Mouse (Mus musculus) gonadal fat pad, adult 2 months (tissue): ENCODE data around the gene Gm4353. TPM values are rescaled to one million over a fixed set of nuclear protein-coding genes. Genes with fewer than 3 reads are reported as not detected.
A peak's percentile ranks its signal among the peaks of the same experiment; 100 is the strongest.
"Not testable (repeated sequence)": the region's sequence is repeated elsewhere in the genome, so short reads cannot be mapped to it uniquely, and the experiment has no call there.

Experiments
- DNase-seq: peaks from one replicate; pipeline ENCODE4 v3.0.0-alpha.2; 2012; ENCODE audit warnings: low read depth
- polyA plus RNA-seq: library from polyadenylated mRNA; depleted of rRNA; stranded (reverse); fragments of >200 nt; gene quantifications from 2 replicates; pipeline ENCODE4 v1.2.3, GENCODE M21; 2012; rRNA removed

Gene Gm4353
- 0.81 and 1.4 TPM in 2 replicates for polyA plus RNA-seq

DNA sequence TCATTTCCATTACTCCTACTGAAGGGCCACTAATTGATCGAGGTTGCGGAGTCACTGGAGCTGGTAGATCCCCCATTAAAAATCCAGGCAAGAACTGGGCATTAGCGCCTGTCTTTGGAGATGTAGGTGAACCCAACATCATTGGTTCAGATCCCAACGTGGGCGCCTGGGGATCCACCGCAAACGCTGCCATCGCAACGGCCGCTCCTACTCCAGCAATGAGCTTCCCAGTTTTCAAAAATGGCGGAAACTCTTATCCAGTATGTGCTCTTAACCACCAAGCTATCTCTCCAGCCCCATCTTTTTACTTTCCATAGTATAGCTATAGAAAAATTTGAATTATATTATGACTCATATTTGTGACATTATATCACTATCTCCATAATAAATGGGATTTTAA, at the start of gene Gm4353:
TSS of gene Gm4353 (minus strand) at position 270 of the 400 bp plus-strand sequence.
- not testable (repeated sequence) for DNase-seq

DNA sequence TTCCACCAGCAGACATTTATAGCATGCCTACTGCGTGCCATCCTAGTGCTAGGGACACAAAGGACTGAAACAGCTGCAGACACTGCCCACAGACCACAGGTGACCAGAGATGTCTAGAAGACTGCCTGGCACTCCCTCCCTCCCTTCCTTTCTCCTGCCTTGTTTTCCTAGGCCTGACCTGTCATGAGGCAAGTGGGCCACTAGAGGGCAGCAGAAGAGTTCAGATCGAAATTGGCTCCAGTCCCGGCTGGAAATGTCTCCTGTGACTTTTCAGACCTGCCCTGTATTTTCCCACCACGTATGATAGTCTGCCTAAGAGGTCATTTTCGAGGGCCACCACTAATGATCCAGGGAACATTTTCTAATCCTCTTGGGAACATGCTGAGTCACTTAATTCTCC, 47.6 kb upstream of the Gm4353 start:
- peak; percentile 26 for DNase-seq

DNA sequence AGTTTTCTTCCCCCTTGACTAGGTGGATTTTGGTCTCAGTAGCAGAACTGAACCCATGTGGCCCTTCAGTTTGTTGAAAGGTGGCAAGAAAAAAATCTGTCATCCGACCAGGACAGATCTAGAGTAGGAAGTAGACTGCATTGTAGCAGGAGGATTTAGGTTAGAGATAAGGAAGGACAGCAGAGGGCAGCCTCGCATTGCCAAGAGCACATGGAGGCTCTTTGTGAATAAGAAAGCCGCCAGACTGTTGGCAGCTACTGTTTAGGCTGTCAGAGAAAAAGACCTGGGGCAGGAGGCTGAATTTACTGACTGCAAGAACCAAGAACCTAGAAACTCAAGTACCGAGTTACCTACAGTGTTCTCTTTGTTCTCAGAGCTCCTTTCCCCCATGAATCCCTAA, 47.0 kb upstream of the Gm4353 start:
- no peak for DNase-seq

DNA sequence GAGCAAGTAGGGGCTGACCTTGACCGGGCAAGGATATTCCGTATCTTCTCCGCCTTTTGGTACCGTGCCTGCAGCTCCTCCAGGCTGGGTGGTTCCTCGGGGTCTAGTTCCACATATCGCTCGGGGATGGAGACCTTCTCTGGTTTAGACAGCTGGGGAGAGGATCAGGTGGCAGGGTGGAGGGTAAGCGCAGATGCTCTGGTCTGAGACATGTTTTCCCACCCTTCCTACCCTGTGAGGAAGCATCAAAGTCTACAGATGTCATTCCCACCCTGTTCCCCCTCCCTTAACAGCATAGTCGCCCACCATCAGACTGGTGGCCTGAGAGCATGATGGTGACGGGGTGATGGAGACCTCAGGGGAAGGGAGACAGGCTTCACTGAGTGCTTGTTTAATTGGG, 44.9 kb upstream of the Gm4353 start:
- DNase-seq = no peak

DNA sequence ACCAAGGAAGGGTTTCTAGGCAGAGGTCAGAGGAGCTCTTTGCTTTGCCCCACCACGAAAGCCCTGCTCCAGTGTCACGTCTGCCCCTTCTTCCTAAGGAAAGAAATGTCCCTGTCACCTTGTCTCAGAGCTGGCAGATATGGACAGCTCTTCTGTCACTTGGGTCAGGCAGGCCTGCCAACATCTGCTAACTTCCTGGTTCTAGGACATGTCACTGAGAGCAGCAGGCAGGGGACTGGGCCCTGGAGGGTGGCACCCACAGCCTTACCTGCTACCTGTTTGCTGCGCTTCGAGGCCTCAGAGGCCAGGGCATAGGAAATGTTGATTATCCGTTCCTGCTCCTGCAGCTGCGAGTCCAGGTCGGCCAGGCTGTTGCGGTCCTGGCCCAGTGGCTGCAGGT, 43.9 kb upstream of the Gm4353 start:
- no peak for DNase-seq

DNA sequence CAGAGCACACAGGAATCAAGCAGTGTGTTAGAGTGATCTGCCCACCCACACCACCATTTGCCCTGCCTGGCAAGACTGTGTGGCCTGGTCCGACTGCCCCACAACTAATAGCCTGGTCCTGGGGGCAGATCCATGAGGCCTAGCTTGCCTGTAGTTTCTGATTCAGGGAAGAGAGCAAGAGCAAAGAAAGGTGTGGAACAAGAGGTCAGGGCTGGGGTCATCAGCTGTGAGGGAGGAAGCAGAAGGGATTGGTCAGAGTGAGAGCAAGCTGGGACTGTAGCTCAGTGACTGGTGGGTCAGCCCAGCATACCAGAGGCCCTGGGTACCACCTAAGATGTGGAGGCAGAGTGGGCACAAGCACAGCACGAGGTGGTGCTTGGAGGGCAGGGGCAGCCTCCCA, 42.6 kb upstream of the Gm4353 start:
- DNase-seq = no peak

DNA sequence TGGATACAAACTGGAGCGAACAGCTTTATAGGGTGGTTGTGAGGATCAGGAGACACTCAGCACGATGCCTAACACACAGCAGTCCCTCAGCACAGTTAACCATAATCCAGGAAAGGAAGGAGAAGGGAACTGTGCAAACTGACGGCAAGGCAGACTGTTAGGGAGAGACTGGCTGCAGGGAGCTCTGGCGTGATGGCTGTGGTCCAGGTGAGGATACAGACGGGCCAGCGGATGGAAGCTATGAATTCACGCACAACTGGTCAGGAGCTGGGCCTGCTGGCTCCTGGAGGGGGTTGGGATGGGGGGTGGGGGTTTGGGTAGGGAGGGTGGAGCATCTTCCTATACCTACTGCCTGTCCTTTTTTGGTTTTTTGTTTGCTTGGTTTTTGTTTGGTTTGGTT, 41.2 kb upstream of the Gm4353 start:
- no peak for DNase-seq

DNA sequence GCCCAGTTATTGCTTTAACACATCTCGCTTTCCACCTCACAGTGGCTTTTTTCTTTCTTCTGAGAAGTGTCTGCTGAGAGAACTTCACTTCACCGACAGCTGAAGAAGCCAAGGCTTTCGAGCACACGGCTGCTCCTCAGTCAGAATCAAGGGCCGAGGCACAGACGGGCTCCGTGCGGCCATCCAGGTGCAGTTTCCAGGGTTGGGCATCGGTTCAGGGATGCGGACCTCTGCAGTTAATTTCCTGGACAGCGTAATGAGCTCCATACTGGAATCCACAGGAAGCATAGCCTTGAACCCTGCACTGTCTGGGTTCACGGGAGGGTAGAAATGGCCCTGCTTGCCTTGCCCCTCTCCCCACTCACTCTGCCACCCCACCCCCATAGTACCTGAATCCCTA, 39.6 kb upstream of the Gm4353 start:
- DNase-seq = no peak

DNA sequence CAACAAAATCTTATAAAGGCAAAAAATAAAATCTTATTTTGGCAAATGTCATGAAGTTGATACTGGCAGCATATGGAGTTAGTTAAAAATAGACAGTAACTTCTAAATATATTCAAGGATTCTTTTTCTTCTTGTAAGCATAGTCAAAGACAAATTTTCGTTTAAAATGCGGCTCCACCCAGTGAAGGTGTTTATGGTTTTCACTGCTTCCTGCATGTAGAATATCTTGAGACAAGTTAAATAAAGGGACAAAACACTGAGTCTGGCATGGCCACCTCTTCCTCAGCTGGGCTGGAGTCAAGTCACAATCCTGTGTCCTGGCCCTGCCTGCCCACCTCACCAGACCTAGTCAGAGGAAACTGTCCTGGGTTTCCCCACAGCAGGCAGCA, 39.2 kb upstream of the Gm4353 start:
- no peak for DNase-seq

DNA sequence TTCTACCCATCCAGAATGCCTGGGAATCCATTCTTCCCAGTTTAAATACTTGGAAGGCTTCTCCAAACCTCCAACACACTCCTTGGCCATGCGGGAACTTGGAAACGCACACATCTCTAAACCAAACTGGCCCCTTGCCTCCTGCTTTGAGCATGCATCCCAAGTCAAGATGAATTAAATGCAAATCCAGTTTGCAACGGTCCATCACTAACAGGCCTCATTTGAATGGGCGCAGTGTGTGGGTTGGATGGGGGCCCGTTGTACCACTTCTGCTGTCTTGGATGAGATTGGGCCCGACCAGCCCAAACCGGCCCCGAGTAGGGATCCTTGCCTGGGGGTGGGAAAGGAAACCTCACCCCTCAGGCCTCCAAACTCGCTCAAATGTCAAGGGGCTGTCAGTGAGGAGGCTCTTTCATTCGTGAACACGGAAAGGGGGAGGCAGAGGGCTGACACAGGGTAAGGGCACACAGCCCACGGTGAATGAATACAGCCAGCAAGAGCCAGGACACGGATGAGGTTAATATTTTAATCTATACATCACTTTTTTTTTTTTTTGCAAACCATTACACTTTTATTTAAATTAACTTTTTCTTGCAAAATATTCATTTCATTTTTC, 38.7 kb upstream of the Gm4353 start:
- DNase-seq = no peak

DNA sequence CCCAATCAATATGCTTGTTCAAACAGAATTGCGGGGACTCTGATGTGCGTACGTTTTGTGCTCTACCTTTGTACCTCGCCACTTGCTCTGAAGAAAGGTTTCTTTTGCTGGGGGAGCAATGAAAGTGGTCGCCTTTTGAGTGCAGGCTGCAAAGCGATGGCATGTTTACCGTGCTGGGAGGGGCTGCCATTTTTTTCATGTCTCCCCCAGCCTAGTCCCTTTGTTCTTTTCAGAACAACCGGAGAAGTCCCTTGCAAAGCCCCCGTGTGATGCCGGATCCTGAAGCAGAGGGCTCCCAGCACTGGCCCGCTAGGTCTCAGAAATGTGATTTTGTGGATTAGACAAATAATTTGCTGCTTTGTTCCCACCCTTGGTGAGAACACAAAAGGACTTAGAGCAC, 36.8 kb upstream of the Gm4353 start:
- no peak for DNase-seq

DNA sequence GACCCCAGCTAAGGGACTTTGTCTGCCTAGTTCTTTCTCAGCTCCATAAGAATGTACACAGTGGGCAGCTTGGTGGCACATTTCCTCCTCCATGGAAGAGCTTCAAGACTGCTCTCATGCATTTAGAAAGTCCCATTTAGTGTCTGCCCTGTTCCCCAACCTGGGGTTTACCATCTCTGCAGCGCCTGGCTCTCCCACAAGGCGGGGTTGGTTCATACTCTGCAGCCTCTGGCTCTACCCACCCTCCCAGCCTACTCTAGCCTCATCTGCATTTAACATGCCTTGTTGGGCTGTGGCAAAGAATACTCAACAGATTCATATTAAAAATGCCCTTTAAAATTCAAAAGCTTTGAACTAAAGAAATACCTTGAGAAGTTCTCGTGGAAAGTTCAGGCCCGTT, 36.3 kb upstream of the Gm4353 start:
- no peak for DNase-seq

DNA sequence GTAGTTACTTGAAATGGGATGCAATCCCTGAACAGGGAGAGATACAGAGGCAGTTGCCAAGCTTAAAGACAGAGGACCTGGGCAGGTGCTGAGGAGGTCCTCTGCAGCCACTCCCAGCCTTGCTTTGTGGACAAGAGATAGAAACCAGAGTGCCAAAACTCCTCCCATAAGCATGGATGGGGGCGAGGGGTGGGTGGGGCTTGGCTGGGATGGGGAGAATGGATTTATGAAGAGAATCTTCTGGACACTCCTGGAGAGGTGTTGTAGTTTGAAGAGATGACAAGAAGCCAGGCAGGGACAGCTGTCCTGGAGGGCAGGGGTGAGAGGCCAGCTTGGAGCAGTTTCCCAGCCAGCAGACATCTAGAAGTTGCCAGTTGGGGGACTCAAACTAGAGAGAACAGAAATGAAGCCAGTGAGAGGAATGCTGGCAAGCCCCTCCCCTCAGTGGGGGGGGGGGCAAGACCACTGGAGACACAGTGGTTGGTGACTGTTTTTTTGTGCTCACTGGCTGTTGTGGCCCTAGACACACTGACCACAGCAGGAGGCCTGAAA, 34.9 kb upstream of the Gm4353 start:
- no peak for DNase-seq

DNA sequence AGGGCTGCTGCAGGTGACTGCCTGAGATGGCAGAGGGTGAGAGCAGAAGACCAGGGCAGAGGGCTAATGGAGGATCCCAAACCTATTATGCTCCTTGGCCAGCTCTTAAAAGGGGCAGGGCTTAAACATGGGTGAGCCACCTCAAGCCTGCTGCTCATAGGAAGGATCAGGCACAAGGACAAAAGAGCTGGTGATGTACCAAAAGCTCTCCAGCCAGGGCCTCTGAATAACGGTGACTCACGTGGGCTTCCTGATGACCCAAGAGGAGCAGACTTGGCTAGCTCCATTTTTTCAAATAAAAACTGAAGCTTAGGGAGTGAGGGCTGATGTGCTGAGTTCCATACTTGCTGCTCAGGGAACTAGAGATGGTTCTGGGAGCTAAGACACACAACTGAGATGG, 31.6 kb upstream of the Gm4353 start:
- DNase-seq = no peak

DNA sequence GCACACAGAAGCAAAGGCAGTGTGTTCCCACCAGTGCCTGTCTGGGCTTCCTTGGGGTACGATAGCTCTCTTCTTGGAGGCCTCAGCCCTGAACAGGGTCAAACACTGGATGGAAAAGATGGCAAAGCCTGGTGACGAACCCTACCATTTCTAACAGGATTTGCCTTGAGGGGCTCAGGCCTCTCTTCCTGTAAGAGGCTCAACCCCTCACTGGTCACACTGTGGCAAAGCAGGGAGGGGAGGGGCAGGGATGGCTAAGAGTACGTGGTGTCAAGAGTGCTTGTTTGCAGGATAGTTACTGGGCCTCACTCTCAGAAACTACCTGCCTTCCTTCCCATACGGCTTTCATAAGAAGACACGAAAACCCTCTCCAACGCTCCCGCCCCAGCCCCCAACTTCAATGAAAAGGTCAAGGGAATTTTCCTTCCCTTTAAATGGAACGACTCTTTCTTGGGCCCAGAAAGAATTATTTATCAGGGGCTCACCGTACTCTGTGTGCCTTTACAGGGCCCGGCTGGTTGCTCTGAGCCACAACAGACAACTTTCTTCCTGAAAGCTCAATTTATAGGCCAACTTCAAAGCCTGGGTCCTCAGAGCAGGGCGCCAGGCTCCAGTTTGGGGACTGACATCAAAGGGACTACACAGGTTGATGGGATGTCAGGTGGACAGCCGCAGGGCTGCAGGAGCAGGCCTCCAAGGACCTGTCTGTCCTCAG, 30.9 kb upstream of the Gm4353 start:
- no peak for DNase-seq

DNA sequence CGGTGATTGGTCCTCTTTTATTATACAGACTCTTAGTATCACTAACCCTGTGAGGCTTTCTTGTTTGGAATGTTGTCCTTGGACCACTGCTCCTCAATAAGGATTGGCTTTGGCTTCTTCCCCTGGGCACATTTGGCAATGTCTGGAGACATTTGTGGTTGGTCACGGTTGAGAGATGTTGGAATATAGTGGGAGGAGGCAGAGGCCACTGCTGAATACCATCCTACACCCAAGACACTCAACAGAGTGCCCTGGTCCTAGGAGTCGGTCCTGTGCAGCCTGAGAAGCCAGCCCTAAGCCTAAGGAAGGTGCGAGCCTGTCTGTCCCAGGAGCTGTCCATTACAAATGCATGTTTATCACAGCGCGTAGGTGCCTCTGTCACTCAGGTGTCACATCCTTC, 27.1 kb upstream of the Gm4353 start:
- no peak for DNase-seq

DNA sequence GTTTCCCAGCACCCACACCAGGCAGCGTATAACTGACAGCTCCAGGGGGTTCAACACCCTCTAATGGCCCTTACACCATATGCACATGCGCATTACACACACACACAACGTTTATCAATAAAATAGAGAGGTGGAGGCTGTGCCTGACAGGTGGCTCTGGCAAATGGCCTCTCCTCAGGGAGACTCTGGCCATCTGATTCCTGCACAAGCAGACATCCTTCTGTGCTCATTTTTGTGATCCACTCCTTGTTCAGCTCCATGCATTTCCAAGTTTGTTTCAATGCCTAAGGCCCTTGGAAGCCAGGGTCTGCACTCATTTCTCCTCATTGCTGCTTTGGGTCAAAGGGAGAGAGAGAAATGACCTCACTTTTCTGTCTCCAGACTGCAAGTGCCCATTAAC, 26.2 kb upstream of the Gm4353 start:
- no peak for DNase-seq

DNA sequence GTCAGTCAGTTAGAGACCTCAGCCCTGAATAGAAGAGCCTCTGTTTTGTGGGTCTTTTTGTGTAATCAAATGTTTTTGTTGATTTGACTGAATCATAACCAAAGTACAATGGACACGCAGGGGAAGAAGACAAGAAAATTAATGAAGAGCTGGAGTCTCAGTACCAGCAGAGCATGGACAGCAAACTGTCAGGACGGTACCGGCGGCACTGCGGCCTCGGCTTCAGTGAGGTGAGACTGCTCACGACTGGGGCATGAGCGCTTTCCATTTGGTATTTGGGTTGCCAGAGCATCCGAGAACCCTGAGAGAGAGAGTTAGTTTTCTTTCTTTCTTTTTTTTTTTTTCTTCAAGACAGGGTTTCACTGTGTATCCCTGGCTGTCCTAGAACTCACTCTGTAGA, 18.7 kb upstream of the Gm4353 start:
- no peak for DNase-seq

DNA sequence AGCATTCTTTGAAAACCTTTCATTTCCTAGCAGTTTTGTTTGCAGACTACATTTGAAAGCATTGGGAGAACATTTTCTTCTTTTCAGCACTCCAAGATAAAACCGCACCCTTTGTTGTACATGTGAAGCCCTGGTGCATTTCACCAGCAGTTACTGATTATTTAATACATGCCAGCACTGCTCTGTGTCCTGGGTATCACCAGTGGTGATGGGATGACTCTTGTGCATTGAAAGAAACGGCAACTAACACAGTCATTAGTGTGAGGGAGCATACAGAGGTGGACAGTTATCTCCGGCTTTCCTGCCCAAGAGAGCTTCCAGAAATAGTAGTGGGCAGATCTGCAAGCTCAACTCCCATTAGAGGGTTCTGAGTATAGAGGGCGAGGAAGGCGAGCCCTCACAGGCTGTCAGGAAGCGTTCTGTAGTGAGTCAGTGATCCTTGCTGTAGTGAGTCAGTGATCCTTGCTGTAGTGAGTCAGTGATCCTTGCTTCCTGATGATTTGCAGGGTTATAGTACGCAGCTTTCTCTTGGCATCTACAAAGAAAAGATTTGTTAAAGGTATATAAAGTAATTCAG, 15.6 kb upstream of the Gm4353 start:
- no peak for DNase-seq

DNA sequence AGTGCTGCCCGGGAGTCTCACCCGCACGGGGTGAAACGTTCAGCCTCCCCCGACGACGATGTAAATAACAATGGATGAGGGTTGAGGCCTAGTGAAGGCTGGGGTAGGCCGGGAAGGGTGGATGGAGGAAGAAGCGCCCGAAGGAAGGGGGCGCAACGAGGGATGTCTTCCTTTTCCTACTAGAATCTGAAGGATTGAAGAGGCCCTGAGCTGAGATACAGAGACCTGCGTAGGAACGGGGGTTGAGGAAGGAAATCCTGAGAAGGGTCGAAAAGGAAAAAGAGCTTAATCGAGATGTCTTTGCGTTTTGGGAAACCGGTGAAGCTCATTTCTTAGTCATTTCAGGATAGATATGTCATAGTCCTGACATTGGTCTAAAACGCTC, 9.0 kb upstream of the Gm4353 start:
- no peak for DNase-seq

DNA sequence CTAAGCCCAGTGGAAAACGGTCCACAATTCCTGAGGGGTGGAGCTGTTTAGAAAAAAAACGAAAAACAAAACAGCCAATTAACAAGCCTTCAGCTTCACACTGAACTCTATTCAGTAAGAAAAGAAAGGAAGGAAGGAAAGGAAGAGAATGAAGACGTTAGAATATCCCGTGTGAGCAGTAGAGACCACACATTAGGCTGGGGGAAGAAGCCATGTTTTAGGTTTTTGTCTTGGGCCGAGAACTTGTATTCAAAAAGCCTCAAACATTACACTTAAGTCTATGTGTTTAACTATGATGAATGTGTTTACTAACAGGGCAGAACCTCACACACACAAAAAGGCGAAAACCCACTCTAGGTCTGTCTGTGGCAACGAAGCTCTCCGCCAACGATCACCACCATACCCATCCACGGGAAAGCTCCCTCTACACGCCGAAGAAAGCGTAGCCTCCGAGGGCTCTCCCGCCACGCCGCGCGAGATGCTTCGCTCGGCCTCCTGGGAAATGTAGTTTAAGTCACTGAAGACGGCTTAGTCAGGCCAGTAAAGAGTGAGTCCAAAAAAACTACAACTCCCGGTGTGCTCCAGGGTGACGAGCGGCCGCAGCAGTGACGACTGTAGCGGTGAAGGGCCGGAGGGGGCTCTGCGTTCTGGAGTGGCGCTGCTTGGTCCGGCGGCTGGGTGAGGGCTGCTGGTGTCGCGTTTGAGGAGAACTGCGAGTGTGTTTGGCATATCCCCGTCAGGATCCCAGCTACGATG, 8.5 kb upstream of the Gm4353 start:
- DNase-seq = peak; percentile 51

DNA sequence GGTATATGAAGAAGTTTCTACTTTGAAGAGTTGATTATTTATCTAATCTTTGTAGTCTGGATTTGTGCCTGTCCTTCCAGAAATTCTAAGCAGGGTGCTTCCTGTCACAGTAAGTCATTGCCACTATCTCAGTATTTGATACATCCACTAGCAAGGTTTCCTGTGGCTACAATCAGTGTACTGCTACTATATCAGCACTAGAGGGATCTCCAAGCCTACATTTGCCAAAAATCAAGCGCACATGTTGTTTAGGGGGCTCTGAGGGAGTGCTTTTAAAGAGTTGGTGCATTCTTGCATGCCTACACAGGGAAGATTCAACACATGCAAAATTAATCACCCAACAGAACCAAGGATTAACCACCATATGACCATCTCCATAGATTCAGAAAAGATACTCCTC, 23.7 kb downstream of the Gm4353 start:
- no peak for DNase-seq
